Mouse (Mus musculus): ENCODE data around the gene Bcar1. TPM values are rescaled to one million over a fixed set of nuclear protein-coding genes. Genes with fewer than 3 reads are reported as not detected.

Gene Bcar1
- polyA plus RNA-seq, 1 experiment from 2014 or later, result 52.5 TPM

DNA sequence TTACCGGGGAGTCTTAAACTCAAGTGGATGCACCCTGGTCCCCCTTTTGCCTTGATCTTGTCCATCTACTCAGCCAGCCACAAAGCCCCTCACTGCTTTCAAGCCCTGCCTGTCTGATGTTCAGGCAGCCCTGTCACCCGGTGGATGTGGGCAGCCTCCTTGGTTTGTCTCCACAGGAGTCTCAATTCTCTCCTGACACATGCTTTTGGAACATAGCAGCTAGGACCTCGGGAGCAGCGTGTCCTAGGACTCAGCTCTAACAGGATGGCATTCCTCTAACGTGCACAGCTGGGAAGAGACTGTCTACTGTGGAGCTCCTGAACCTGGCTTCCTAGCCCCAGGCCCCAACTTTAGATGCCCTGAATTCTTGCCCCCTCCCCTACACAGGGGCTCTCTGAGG, 37.9 kb downstream of the Bcar1 start:
- H3K36me3 ChIP-seq (ENCODE audit: control insufficient read depth, insufficient read depth), result peaks cover 8% of the 10 kb centered on the region; the same call in 1 of the 2 replicates
- H3K9me3 ChIP-seq (ENCODE audit: control insufficient read depth, low read length), result no peaks in the 10 kb centered on the region
- no peak overlapping the region for H3K27ac ChIP-seq (ENCODE audit: low read length)
- peak overlapping the region; percentile 25; the same call in 1 of the 2 replicates for H3K9ac ChIP-seq (replicated peaks; ENCODE audit: low read depth, low read length)
- WGBS, result 68% methylated on average over 5 of the region's 5 CpGs
- no peak for ATAC-seq
- no peak overlapping the region for H3K4me3 ChIP-seq (replicated peaks; ENCODE audit: low read length)
- no peak overlapping the region for H3K4me2 ChIP-seq (ENCODE audit: low read length)
- no peaks in the 10 kb centered on the region for H3K4me1 ChIP-seq (replicated peaks; ENCODE audit: control insufficient read depth, insufficient read depth, low read length)
- no peaks in the 10 kb centered on the region for H3K27me3 ChIP-seq (replicated peaks; ENCODE audit: control insufficient read depth, insufficient read depth, low read length)

DNA sequence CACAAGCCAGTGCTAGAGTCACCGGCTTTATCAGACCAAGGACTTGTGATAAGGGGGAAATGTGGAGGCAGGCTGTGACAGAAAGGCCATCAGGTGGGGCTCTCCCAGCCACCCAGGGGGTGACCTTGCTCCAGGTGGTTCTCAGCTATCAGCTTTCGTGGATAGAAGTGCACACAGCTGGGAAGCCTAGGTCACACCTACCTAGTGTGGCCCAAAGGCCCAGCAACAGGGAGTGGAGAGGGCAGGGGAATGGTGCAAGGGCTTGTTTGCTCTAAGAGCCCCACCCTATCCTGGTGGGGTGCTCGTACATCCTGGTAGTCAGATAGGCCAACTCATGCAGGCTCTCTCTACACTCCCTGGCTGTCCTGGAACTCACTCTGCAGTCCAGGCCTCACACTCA, 38.4 kb downstream of the Bcar1 start:
- no peak for ATAC-seq
- 84% methylated on average over 3 of the region's 3 CpGs for WGBS
- no peak overlapping the region for H3K9ac ChIP-seq (replicated peaks; ENCODE audit: low read depth, low read length)

DNA sequence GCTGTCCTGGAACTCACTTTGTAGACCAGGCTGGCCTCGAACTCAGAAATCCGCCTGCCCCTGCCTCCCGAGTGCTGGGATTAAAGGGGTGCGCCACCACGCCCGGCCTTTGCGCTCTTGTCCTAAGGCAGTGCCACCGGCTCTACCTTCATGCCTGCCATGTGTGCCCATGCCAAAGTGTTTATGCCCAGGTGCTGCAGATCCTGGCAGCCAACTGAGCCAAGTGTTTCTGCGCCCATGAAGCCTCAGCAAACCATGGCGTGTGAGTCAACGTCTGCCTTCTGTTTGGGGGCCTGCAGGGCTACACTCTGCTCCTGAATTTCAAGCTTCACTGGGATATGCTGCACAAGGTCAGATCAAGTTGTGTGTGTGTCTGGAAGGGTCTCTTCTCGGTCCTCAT, 39.0 kb downstream of the Bcar1 start:
- H3K9me3 ChIP-seq (ENCODE audit: control insufficient read depth, low read length), result no peaks in the 10 kb centered on the region
- H3K4me3 ChIP-seq (replicated peaks; ENCODE audit: low read length), result no peak overlapping the region
- H3K9ac ChIP-seq (replicated peaks; ENCODE audit: low read depth, low read length), result no peak overlapping the region
- H3K27ac ChIP-seq (ENCODE audit: low read length), result no peak overlapping the region
- no peaks in the 10 kb centered on the region for H3K27me3 ChIP-seq (replicated peaks; ENCODE audit: control insufficient read depth, insufficient read depth, low read length)
- no peaks in the 10 kb centered on the region for H3K36me3 ChIP-seq (ENCODE audit: control insufficient read depth, insufficient read depth)
- H3K4me2 ChIP-seq (ENCODE audit: low read length), result no peak overlapping the region
- ATAC-seq, result no peak
- 89% methylated on average over 12 of the region's 12 CpGs for WGBS
- no peaks in the 10 kb centered on the region for H3K4me1 ChIP-seq (replicated peaks; ENCODE audit: control insufficient read depth, insufficient read depth, low read length)

More for the DNA sequence above, 38.4 kb downstream of the Bcar1 start:
- no peak overlapping the region for H3K27ac ChIP-seq (ENCODE audit: low read length)
- H3K27me3 ChIP-seq (replicated peaks; ENCODE audit: control insufficient read depth, insufficient read depth, low read length), result no peaks in the 10 kb centered on the region
- H3K9me3 ChIP-seq (ENCODE audit: control insufficient read depth, low read length), result no peaks in the 10 kb centered on the region
- peaks cover 5% of the 10 kb centered on the region; the same call in 1 of the 2 replicates for H3K36me3 ChIP-seq (ENCODE audit: control insufficient read depth, insufficient read depth)
- H3K4me3 ChIP-seq (replicated peaks; ENCODE audit: low read length), result no peak overlapping the region
- H3K4me2 ChIP-seq (ENCODE audit: low read length), result no peak overlapping the region
- H3K4me1 ChIP-seq (replicated peaks; ENCODE audit: control insufficient read depth, insufficient read depth, low read length), result no peaks in the 10 kb centered on the region

DNA sequence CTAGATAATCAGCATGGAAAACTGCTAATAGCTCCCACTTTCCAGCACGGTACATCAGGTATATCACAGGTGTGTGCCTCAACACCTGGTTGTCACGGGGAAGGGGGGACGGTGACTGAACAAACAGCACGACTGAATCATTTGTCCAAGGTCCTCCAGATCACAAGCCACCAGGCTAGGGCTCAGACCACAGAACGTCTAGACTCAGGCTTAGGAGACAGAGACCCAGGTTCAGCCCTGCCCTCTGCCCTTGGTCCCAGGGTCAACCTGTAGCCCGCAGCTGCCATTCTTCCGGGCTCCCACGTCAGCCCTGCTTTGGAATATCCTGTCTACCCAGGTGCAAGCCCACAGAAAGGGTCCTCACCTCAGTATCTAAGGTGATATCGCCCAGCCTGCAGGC, 42.2 kb downstream of the Bcar1 start:
- ATAC-seq, result no peak
- no peaks in the 10 kb centered on the region for H3K9me3 ChIP-seq (ENCODE audit: control insufficient read depth, low read length)
- no peak overlapping the region for H3K4me3 ChIP-seq (replicated peaks; ENCODE audit: low read length)
- no peak overlapping the region for H3K9ac ChIP-seq (replicated peaks; ENCODE audit: low read depth, low read length)
- H3K36me3 ChIP-seq (ENCODE audit: control insufficient read depth, insufficient read depth), result no peaks in the 10 kb centered on the region
- no peak overlapping the region for H3K27ac ChIP-seq (ENCODE audit: low read length)
- H3K4me1 ChIP-seq (replicated peaks; ENCODE audit: control insufficient read depth, insufficient read depth, low read length), result no peaks in the 10 kb centered on the region
- H3K27me3 ChIP-seq (replicated peaks; ENCODE audit: control insufficient read depth, insufficient read depth, low read length), result no peaks in the 10 kb centered on the region
- no peak overlapping the region for H3K4me2 ChIP-seq (ENCODE audit: low read length)
- WGBS, result 85% methylated on average over 9 of the region's 9 CpGs

DNA sequence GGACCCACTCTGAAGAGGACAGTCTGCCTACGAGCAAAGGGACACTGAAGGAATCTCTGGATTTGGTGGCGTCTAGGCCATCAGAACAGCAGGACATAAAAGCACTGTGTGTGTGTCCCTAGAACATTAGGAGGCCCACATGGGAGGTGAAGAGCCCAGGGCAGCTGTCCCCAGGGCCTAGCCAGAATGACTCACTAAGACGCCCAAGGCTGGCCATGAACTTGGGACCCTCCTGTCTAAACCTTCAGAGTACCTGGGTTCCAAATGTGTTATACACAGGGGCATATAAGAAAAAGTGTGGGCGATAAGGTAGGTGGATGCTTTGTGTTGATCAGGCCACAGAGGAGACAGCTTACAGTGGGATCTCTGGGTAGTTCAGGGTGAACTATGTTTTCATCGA, 42.9 kb downstream of the Bcar1 start:
- Histone ChIP-seq H3K9ac (replicated peaks; ENCODE audit: low read depth, low read length) (no peak overlapping the region), H3K36me3 (ENCODE audit: control insufficient read depth, insufficient read depth) (no peaks in the 10 kb centered on the region), H3K4me2 (ENCODE audit: low read length) (no peak overlapping the region), H3K27ac (ENCODE audit: low read length) (no peak overlapping the region), H3K4me1 (replicated peaks; ENCODE audit: control insufficient read depth, insufficient read depth, low read length) (no peaks in the 10 kb centered on the region), H3K27me3 (replicated peaks; ENCODE audit: control insufficient read depth, insufficient read depth, low read length) (no peaks in the 10 kb centered on the region), H3K4me3 (replicated peaks; ENCODE audit: low read length) (no peak overlapping the region), H3K9me3 (ENCODE audit: control insufficient read depth, low read length) (no peaks in the 10 kb centered on the region)
- ATAC-seq, result no peak
- WGBS, result 90% methylated on average over 5 of the region's 5 CpGs

DNA sequence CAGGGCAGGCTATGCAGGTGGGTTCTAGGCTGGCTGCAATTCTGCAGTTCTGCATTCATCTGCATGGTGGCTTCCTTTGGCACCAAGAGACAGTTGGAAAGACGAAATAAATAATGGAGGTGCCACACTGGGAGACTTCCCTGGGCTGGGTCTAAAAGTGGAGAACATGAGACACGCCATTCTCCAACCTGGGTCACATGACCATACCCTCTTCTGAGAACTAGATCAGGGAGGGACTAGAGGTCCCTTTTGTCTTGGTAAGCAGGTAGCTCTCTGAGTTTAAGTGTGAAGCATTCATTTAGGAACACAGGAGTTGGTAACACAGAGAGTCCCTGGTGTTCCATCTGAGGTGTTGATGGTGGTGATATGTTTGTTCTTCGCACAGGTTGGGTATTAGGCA, 43.4 kb downstream of the Bcar1 start:
- H3K36me3 ChIP-seq (ENCODE audit: control insufficient read depth, insufficient read depth), result no peaks in the 10 kb centered on the region
- H3K4me3 ChIP-seq (replicated peaks; ENCODE audit: low read length), result no peak overlapping the region
- no peaks in the 10 kb centered on the region for H3K27me3 ChIP-seq (replicated peaks; ENCODE audit: control insufficient read depth, insufficient read depth, low read length)
- H3K9me3 ChIP-seq (ENCODE audit: control insufficient read depth, low read length), result no peaks in the 10 kb centered on the region
- H3K9ac ChIP-seq (replicated peaks; ENCODE audit: low read depth, low read length), result no peak overlapping the region
- H3K27ac ChIP-seq (ENCODE audit: low read length), result no peak overlapping the region
- no peak overlapping the region for H3K4me2 ChIP-seq (ENCODE audit: low read length)
- WGBS, result 79% methylated on average over 3 of the region's 3 CpGs
- no peak for ATAC-seq
- H3K4me1 ChIP-seq (replicated peaks; ENCODE audit: control insufficient read depth, insufficient read depth, low read length), result no peaks in the 10 kb centered on the region

DNA sequence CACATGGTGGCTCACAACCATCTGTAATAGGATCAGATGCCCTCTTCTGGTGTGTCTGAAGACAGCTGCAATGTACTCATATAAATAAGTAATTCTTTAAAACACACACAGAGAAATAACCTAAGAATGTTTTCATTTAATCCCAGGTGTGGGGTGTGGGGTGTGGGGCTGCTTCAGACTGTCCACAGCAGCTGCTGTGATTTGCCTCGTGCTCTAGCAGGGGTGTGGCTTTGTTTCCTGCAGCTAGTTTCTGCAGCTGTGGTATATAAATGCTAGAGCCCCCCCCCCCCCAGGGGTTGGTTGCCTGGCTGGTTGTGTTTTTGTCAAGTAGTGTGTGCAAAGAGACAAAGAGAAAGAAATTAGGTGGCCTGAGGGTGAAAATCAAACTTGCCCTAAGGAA, 44.6 kb downstream of the Bcar1 start:
- H3K36me3 ChIP-seq (ENCODE audit: control insufficient read depth, insufficient read depth), result no peaks in the 10 kb centered on the region
- ATAC-seq, result no peak
- H3K27ac ChIP-seq (ENCODE audit: low read length), result no peak overlapping the region
- no peaks in the 10 kb centered on the region for H3K4me1 ChIP-seq (replicated peaks; ENCODE audit: control insufficient read depth, insufficient read depth, low read length)
- no peak overlapping the region for H3K4me2 ChIP-seq (ENCODE audit: low read length)
- 5% methylated on average over 1 of the region's 1 CpGs for WGBS
- H3K9ac ChIP-seq (replicated peaks; ENCODE audit: low read depth, low read length), result no peak overlapping the region
- no peaks in the 10 kb centered on the region for H3K27me3 ChIP-seq (replicated peaks; ENCODE audit: control insufficient read depth, insufficient read depth, low read length)
- no peaks in the 10 kb centered on the region for H3K9me3 ChIP-seq (ENCODE audit: control insufficient read depth, low read length)
- no peak overlapping the region for H3K4me3 ChIP-seq (replicated peaks; ENCODE audit: low read length)

DNA sequence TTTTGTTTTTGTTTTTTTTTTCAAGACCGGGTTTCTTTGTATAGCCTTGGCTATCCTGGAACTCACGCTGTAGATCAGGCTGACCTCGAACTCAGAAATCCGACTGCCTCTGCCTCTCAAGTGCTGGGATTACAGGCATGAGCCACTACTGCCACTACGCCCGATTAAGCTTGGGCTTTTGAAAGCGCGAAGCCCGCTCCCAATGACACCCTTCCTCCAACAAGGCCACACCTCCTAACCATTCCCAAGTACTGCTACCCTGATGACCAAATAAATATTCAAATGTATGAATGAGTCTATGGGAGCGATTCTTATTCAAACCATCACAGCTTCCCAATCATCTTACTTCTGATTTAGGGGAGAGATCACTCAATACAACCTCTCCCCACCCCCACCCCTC, 46.0 kb downstream of the Bcar1 start:
- Histone ChIP-seq H3K4me1 (replicated peaks; ENCODE audit: control insufficient read depth, insufficient read depth, low read length) (no peaks in the 10 kb centered on the region), H3K9me3 (ENCODE audit: control insufficient read depth, low read length) (no peaks in the 10 kb centered on the region), H3K27me3 (replicated peaks; ENCODE audit: control insufficient read depth, insufficient read depth, low read length) (no peaks in the 10 kb centered on the region), H3K4me3 (replicated peaks; ENCODE audit: low read length) (no peak overlapping the region), H3K4me2 (ENCODE audit: low read length) (no peak overlapping the region), H3K27ac (ENCODE audit: low read length) (no peak overlapping the region), H3K36me3 (ENCODE audit: control insufficient read depth, insufficient read depth) (no peaks in the 10 kb centered on the region), H3K9ac (replicated peaks; ENCODE audit: low read depth, low read length) (no peak overlapping the region)
- 83% methylated on average over 10 of the region's 10 CpGs for WGBS
- ATAC-seq, result no peak

DNA sequence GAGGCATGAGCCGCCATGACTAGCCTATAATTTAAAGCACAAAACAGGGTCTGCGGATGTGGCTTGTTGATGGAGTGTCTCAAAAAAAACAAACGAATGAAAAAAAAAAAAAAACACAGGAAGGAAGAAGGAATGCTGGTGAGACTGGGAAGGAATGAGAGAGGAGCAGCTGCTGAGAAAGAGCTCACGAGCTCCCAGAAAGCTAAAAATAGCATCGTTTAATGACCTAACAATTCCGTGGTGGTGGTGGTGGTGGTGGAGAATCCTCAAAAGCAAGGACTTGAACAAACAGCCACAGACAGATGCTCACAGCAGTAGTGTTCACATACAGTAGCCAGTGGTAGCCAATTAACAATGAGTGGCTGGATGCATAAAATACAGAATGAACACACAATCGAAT, 48.2 kb downstream of the Bcar1 start:
- H3K9me3 ChIP-seq (ENCODE audit: control insufficient read depth, low read length), result no peaks in the 10 kb centered on the region
- H3K36me3 ChIP-seq (ENCODE audit: control insufficient read depth, insufficient read depth), result no peaks in the 10 kb centered on the region
- 65% methylated on average over 7 of the region's 7 CpGs for WGBS
- no peak for ATAC-seq
- H3K4me3 ChIP-seq (replicated peaks; ENCODE audit: low read length), result no peak overlapping the region
- H3K4me2 ChIP-seq (ENCODE audit: low read length), result no peak overlapping the region
- H3K4me1 ChIP-seq (replicated peaks; ENCODE audit: control insufficient read depth, insufficient read depth, low read length), result no peaks in the 10 kb centered on the region
- H3K27me3 ChIP-seq (replicated peaks; ENCODE audit: control insufficient read depth, insufficient read depth, low read length), result no peaks in the 10 kb centered on the region
- no peak overlapping the region for H3K27ac ChIP-seq (ENCODE audit: low read length)
- no peak overlapping the region for H3K9ac ChIP-seq (replicated peaks; ENCODE audit: low read depth, low read length)

DNA sequence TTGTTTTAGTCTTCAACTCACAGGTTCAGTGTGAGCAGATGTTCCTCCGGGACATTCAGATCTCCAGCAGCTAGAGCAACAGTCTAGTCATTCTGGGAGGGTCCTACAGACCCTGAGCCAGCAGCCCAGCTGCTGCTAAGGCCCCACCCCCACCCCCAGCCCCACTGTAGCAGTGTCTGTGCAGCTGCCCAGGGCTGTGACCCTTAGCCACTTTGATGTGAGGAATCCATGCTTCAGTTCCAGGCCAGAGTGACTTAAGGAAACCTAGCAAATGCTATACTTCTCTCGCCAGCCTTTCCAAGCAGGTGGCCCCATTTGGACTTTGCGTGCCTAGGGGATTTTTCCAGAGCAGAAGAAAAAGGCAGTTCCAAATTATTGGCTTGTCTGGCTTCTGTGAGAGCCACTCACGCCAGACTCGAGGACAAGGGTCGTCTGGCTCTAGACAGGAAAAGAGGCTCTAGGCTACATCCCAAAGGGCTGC, 50.3 kb downstream of the Bcar1 start:
- no peak overlapping the region for H3K27ac ChIP-seq (ENCODE audit: low read length)
- WGBS, result 82% methylated on average over 6 of the region's 6 CpGs
- H3K4me3 ChIP-seq (replicated peaks; ENCODE audit: low read length), result no peak overlapping the region
- H3K9ac ChIP-seq (replicated peaks; ENCODE audit: low read depth, low read length), result no peak overlapping the region
- ATAC-seq, result no peak
- no peaks in the 10 kb centered on the region for H3K9me3 ChIP-seq (ENCODE audit: control insufficient read depth, low read length)
- no peaks in the 10 kb centered on the region for H3K27me3 ChIP-seq (replicated peaks; ENCODE audit: control insufficient read depth, insufficient read depth, low read length)
- no peak overlapping the region for H3K4me2 ChIP-seq (ENCODE audit: low read length)
- no peaks in the 10 kb centered on the region for H3K4me1 ChIP-seq (replicated peaks; ENCODE audit: control insufficient read depth, insufficient read depth, low read length)
- no peaks in the 10 kb centered on the region for H3K36me3 ChIP-seq (ENCODE audit: control insufficient read depth, insufficient read depth)
